Mouse (Mus musculus): ENCODE data around the gene Inca1.

Inca1 gene

DNA sequence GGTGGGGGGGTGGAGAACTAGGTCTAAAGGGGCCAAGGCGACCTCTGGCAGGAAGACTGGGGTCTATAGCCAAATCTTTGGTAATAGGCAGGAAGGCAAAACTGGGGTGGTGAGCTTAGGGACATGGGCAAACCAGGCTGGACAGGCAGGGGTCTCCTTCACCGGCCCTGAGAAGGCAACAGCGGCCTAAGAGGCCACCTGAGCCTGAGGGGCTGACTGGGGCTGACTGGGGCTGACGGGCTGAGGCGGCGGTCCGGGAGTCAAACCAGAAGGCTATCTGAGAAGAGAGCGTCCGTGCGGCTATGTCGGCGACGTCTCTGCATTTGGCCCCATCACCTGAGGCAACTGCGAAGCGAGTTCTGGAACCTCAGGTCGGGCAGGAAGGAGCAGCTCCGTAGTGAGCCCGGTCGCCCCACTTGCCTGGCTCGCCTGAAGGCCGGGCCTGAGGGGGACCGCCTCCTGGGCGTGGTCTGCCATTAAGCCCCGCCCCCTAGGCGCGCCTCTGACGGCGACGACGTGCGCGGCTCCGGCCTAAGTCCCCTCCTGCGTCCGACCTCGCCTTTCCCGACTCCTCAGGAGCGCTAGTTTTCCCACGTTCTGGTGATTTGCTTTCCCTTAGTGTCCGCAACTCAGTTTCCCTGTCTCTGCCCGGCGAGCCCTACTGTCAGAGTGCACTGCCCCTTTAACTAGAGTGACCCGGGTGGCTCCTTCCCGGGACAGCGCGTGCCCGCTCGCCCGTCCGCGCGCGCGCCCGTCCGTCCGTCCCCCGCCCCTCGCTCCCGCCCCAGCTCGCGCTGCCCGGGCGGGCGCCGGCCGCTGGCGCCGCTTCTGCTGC lies at the start of gene Inca1, which contains the start of gene Kif1c:
Gene Inca1, minus strand, starts transcription at position 434 of the 835 bp plus-strand sequence.
Gene Kif1c, plus strand, starts transcription at position 827 of the 835 bp plus-strand sequence.
- DNase-seq: peak; percentile 93 to 98

DNA sequence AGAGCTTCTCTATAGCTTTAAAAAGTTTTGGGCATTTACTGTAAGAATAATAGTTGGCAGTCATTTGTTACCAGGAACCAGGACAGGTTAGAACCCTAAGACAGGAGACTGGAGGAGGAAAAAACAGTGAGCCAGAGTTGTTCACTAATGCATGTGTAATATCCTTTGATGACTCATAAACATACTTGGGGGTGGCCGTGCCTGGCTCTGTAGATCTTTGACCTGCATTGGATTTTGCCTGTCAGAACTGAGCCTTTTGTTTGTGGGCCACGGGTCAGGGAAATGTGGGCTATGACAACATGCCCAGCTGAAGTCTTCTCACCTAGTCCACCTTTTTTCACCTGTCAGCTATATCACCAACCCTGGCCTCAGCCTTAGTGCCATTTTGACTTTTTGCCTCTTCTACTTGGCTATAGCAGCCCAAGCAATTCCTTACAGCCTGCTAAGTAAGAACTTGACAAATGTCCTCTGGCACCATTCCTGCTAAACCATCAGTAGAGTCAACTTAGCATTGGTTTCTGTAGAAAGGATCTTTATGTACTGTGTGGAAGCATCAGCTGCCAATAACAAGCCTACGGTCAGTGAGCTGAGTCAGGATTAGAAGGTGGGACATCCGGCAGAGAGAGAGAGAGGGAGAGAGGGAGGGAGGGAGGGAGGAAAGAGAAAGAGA lies 48.1 kb upstream of the Inca1 start:
- DNase-seq: no peak

GRCm38 (mm10) chr11:70745636-70746035 lies 45.7 kb upstream of the Inca1 start:
- DNase-seq: no peak

DNA sequence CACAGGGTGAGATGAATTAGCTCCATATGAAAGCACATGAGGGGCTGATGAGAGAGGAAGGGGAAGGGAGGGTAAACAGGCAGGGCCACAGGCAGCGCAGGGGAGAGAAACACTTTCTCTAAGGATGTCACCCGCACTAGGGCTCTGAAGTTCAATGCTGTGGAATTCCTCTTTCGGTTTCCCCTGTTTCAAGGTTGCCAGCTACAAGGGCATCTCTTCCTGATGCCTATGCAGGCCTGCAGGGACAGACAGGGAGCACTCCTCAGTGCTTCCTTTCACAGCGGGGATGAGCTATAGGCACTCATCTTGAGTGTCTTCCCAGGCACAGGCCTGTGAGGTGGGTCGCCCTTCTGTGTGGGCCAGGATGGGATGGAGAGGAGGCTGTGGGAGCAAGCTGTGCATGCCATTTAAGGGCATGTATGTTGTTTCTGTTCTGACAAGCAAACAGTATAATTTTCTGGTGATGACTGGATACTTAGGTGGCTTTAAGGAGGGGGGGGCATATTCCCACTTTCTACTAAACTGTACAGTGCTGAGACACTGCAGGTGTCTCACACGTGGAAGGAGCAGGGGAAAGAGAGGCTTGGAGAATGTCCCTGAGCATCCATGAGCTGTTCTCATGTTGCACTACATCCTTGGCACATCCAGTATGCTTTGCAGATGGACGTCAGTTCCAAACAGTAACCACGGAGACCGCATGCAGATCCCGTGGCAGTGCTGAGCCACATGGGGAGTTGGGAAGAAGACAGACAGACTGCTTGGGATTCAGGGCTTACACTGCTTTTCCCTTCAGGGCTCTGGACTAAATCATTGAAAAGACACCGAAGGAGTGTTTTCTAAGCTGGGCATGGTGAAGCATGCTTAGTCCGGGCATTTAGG lies 42.9 kb upstream of the Inca1 start:
- no peak for DNase-seq

GRCm38 (mm10) chr11:70742117-70742516 lies 42.2 kb upstream of the Inca1 start:
- no peak for DNase-seq

DNA sequence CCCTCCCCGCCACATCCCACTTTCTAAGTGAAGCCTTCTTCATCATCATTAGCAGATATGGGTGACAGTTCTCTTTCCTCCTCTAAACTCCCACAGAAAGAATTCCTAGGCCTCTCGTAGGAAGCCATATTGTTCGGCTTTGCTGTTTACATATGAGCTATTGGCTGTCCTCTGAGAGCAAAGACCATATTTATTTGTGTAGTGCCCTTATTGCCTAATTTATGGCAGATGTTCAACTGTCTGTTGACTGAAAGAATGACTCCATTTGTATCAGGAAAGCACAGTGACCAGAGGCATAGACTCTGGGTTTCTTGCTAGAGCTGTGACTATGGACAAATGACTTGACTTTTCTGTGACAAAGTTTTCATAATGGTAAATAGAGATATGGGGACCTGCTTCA lies 41.6 kb upstream of the Inca1 start:
- DNase-seq: no peak

DNA sequence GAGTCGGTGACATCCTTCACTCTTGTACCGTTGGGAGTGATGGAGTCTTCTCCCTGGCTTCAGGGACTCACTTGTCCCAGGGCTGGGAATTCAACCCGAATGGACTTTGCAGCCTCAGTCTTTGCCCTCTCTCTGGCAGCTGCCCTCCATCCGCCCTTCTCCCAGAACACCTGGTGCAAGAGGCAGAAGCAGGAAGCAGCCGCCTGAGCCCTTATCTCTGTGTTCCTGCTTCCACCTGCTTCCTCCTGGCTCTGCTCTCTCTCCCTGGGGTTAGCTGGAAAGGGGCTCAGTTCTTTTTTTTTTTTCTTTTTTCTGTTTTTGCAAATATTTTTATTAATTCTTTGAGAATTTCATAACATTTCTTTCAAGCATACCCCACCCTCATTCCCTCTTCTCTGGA lies 37.8 kb upstream of the Inca1 start:
- no peak for DNase-seq

DNA sequence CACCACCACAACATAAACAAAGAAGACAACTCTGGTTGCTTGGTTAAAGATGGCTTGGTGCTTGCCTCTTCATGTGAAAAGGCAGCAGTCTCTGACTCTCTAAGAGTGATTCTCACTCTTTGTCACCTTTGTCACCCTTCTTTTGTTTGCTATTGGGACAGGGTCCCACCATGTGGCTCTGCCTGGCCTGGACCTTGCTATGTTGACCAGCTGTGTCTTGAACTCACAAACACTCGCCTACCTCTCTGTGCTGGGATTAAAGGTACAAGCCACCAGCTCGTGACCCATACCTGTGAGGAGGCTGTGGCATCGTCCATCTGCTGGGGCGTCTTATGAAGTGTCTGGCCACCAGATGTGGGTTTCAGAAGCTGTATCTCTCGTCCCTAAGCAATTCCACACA lies 33.3 kb upstream of the Inca1 start:
- no peak for DNase-seq

DNA sequence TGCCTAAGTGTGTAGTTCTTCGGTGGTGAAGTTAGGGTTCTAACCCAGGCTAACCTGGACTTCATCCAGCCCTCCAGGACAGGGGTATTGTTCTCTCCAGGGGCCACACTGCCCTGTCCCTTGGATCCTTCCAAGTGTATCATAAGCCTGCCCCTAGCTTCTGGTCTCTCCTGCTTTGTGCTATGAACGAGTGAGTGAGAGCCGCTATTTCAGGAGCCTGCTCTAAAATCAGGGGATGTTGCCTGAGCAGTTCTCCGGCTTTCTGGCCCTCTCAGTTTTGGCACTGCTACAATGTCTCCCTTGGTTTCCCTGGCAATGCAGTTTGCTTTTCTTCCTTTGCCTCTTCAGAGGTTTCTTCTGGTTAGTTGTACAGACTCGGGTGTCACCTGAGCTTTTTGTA lies 31.2 kb upstream of the Inca1 start:
- DNase-seq: no peak

- no peak for DNase-seq
Observed at GRCm38 (mm10) chr11:70730427-70731038, 30.6 kb upstream of the Inca1 start.

- DNase-seq: no peak
Observed at GRCm38 (mm10) chr11:70727385-70727784, 27.4 kb upstream of the Inca1 start.

DNA sequence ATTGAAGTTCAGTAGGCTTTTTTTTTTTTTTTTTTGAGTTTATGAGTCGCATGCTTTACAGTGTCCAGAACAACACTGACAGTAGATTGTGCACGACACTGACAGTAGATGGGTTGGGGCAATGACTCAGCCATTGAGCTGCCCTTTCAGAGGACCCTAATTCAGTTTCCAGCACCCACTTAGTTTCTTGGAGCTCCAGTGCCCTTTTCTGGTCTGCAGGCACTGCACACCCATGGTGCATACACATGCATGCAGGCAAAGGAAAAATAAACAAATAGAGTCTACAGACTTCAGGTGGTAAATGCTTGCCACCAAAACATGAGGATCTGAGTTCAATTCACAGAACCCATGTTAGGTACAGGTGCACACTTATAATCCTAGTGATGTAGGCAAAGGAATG lies 26.6 kb upstream of the Inca1 start:
- no peak for DNase-seq

GRCm38 (mm10) chr11:70724706-70725105 lies 24.8 kb upstream of the Inca1 start:
- no peak for DNase-seq

DNA sequence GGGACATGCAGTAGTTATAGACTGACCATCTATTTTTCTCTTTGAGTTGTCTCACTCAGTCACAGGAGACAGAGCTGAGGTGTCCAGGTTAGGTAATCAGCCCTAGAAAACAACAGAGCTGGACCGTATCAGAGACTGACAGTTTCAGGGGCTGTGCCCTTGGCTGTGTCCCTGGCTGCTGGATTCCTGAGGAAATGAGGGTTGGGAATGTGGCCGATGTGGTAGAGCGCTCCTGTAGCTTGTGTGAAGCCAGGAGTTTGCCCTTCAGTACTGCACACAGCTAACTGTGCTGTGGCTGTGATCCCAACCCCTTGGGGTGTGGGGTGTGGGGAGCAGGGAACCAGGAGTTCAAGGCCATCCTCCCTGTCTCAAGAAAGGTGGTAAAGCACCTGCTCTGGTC lies 21.1 kb upstream of the Inca1 start:
- DNase-seq: no peak

DNA sequence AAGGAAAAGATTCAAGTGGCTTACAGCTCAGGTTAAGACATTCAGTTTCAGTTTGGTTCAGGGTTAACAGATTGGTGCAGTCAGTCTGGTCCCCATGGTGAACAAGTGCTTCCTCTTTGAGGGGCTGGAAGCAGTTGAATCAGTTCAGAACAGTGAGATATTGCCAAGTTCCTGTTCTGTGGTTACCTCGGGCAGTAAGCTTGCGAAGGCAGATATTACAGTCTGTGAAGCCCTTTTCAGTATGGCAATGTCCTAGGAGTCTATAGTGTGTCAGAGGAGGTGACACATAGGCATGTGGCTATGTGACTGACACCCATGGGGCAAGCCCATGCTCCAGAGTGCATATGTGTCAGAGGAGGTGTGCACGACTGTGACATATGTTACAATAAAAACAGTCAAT lies 20.6 kb upstream of the Inca1 start:
- DNase-seq: no peak

DNA sequence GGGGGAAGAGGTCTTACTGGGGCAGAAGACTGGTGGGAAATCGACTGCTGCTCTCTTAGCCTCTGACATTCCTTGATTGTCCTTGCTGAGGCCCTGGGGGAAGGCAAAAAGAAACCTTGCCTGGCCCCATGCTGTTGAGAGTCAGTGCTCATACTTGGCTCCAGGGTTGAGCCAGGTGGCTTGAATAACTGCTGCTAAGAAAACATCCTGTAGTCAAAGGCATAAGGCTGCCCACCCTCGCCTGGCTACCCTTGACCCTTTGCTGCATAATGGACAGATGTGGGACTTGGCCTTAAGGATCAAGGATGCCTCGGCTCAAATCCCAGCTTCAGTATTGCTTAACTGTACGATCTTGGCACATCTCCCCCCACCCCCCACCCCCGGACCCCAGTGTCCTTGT lies 18.5 kb upstream of the Inca1 start:
- no peak for DNase-seq

DNA sequence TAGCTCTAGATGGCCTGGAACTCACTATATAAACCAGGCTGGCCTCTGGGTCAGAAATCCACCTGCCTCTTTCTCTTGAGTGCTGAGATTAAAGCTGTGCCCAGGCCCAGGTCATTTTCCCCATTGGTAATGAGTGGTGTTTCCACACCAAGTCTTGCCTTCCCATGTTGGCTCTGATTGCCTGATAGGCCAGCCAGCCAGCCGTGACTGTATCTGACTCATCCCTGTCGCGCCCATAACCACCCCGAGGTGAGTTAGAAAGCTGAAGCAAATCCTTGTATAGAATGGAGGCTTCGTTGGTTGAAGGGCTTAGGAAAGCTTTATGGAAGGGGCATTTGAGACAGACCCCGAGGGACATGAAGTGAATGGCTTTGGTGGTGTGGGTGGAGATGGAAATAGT lies 15.9 kb upstream of the Inca1 start:
- no peak for DNase-seq

GRCm38 (mm10) chr11:70713222-70713621 lies 13.3 kb upstream of the Inca1 start:
- no peak for DNase-seq

- DNase-seq: no peak
Observed at GRCm38 (mm10) chr11:70711026-70711425, 11.1 kb upstream of the Inca1 start.

GRCm38 (mm10) chr11:70706127-70706526 lies 6.2 kb upstream of the Inca1 start:
- no peak for DNase-seq

DNA sequence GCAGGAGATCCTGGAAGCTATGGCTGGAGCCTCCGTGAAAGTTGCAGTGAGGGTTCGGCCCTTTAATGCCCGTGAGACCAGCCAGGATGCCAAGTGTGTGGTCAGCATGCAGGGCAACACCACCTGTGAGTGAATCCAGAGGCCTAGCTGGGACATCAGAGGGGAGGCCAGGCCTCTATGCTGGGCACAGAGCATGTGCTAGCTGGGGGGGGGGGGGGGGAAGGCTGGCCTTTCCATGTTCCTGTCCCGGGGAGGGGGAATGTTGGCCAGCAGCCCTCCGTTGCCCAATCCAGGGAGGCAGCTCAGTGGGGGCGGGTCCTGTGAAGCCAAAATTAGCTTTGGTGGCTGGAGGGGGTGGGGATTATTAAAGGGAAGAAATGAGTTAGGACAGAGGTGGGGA lies 2.8 kb upstream of the Inca1 start:
- DNase-seq: no peak

DNA sequence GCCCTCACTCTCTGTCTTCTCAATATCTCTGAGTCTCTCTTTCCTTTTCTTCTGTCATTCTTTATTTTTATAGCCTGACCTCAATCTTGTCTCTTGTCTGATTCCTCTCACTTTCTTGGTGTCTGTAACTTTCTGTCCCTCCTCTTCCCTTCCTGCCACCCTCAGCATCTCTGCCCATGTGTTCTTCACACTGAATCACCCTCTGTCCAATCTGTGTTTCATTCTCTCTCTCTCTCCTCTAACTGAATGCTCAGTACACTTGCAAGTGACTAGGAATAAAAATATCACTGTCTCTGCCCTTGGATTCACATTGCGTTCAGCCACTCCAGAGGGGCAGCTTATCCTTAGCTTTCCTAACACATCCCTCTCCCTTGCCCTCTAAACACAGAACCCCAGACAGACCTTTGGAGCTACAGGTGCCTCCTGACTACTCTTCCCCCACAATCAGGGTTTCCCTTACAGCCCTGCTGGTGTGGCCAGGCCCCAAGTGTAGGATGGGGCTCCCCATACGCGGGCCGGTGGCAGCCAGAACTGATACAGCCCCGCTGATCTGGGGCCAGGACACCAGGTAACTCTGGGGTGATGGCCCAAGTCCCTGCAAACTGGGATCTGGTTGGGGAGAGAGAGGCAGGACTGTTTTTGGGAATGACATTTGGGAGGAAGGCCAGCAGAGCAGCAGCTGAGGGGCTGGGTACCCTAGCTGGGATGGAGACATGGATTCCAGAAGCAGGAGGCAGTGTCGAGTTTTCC lies 2.2 kb upstream of the Inca1 start:
- no peak for DNase-seq

Data from spleen, adult 18-20 months (tissue).